Mouse (Mus musculus) cerebellum, adult 11-12 months (tissue): Measurements from ENCODE around the gene Vax2.

Experiments used
- DNase-seq: peaks from one replicate; pipeline ENCODE4 v3.0.0; 2022

Vax2 gene

GRCm38 (mm10) chr6:83768485-83768884 lies 57.4 kb downstream of the Vax2 start:
- no peak for DNase-seq

- DNase-seq: no peak
These were observed 63.1 kb downstream of the Vax2 start for GRCm38 (mm10) chr6:83774126-83774525.

- peak; percentile 52 for DNase-seq
These were observed 63.9 kb downstream of the Vax2 start for GRCm38 (mm10) chr6:83774781-83775563.

GRCm38 (mm10) chr6:83775638-83776293 lies 64.7 kb downstream of the Vax2 start, which contains the start of gene Tex261:
Gene Tex261, minus strand, starts transcription at chr6:83775813.
- peak; percentile 92 for DNase-seq

- DNase-seq: no peak
These were observed 67.2 kb downstream of the Vax2 start for GRCm38 (mm10) chr6:83778306-83778705.

- peak; percentile 32 for DNase-seq
These were observed 68.0 kb downstream of the Vax2 start for GRCm38 (mm10) chr6:83779026-83779425.

GRCm38 (mm10) chr6:83786426-83786825 lies 75.4 kb downstream of the Vax2 start:
- no peak for DNase-seq
